Mouse (Mus musculus) small intestine, adult 2 months (tissue): Measurements from ENCODE around the gene Kremen2.

ENCODE experiments used
- CTCF ChIP-seq: fragments of 200-500 bp; IDR thresholded peaks from 2 replicates; pipeline ENCODE4 v1.5.1; 2012; ENCODE audit warnings: low read depth, mild to moderate bottlenecking, control low read depth, inconsistent platforms, low read length, moderate library complexity, mixed read lengths; ENCODE audit not compliant: insufficient replicate concordance, insufficient read length; ENCODE audit errors: extremely low read depth
- POLR2A ChIP-seq: fragments of 200-500 bp; IDR thresholded peaks from 2 replicates; pipeline ENCODE4 v1.6.1; 2012; ENCODE audit warnings: low read depth, mild to moderate bottlenecking, control low read depth, inconsistent platforms, low read length, moderate library complexity

DNA sequence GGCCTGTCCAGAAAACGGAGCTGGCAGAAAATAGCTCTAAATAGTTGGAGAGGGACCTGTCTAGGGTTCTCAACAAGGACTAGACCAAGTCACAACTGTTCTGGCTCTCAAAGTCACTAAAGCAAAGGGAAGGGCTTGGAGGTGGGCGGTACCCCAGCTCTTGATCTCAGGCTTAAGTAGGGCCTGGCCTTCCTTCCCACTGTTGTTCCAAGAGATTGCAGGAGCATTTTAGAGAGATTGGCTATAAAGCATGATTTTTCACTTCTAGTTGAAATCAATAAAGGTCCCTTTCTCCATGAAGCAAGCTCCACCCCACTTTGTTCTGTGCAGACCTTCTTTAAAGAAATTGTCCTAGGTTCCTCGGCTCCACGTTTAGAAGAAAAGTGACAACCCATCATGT is 20.2 kb downstream of the Kremen2 start:
- TF ChIP-seq CTCF (no peak), POLR2A (no peak)
